Mouse (Mus musculus) embryonic facial prominence, embryonic 11.5 days (tissue): Measurements from ENCODE around the gene Gabrg3. TPM values are rescaled to one million over a fixed set of nuclear protein-coding genes. Genes with fewer than 3 reads are reported as not detected.

Experiments used
- ATAC-seq: fragments of 200-750 bp; cut with Nextera tagmentation; replicated peaks from 2 replicates; pipeline ENCODE4 v1.8.0; 2017; ENCODE audit warnings: low read depth; ENCODE audit not compliant: insufficient number of reproducible peaks, low FRiP score, low TSS enrichment
- DNase-seq: peaks from one replicate; pipeline ENCODE4 v3.0.0-alpha.2; 2015; ENCODE audit warnings: low spot score
- H3K27ac ChIP-seq: fragments of 300-500 bp; sonication (generic); replicated peaks from 2 replicates; pipeline ENCODE4 v1.5.1; 2014; ENCODE audit warnings: mild to moderate bottlenecking, low read depth, low read length, control low read depth
- H3K27me3 ChIP-seq: fragments of 300-500 bp; sonication (generic); 2 replicates; pipeline ENCODE4 v1.6.1; 2014; ENCODE audit warnings: mild to moderate bottlenecking, low read length, moderate library complexity, mixed read lengths; ENCODE audit not compliant: control insufficient read depth, insufficient read depth
- H3K36me3 ChIP-seq: fragments of 300-500 bp; sonication (generic); replicated peaks from 2 replicates; pipeline ENCODE4 v1.6.1; 2014; ENCODE audit warnings: low read depth, mild to moderate bottlenecking, low read length, moderate library complexity, mixed read lengths; ENCODE audit not compliant: control insufficient read depth, insufficient read depth
- H3K4me1 ChIP-seq: fragments of 300-500 bp; sonication (generic); 2 replicates; pipeline ENCODE4 v1.6.1; 2014; ENCODE audit warnings: low read length, mixed read lengths; ENCODE audit not compliant: control insufficient read depth, insufficient read depth
- H3K4me2 ChIP-seq: fragments of 300-500 bp; sonication (generic); 2 replicates; pipeline ENCODE4 v1.6.1; 2014; ENCODE audit warnings: low read depth, mild to moderate bottlenecking, control low read depth, low read length, moderate library complexity
- H3K4me3 ChIP-seq: fragments of 300-500 bp; sonication (generic); 2 replicates; pipeline ENCODE4 v1.5.1; 2014; ENCODE audit warnings: low read depth, low read length, control low read depth
- H3K9ac ChIP-seq: fragments of 300-500 bp; sonication (generic); replicated peaks from 2 replicates; pipeline ENCODE4 v1.6.1; 2014; ENCODE audit warnings: mild to moderate bottlenecking, control low read depth, low read length
- H3K9me3 ChIP-seq: fragments of 300-500 bp; sonication (generic); replicated peaks from 2 replicates; pipeline ENCODE4 v1.6.1; 2016; ENCODE audit warnings: mild to moderate bottlenecking, low read length, inconsistent platforms, mixed read lengths; ENCODE audit not compliant: control insufficient read depth
- WGBS: fragments of 180-500 bp; shearing (Covaris S2); extraction: QIAGEN DNeasy Blood & Tissue Kit; methylation state at CpG from one replicate; pipeline ENCODE4 v1.1.7; 2014; 5-methylcytosine and 5-hydroxymethylcytosine counted together
- polyA plus RNA-seq: library from polyadenylated mRNA; unstranded; fragments of >200 nt; fragmentation: Nextera tagmentation; extraction: Ambion mirVana; gene quantifications from 2 replicates; pipeline ENCODE4 v1.2.1, GENCODE M21; 2014

Gene Gabrg3
- polyA plus RNA-seq, 1 experiment from 2014 or later, result 0.21 TPM

DNA sequence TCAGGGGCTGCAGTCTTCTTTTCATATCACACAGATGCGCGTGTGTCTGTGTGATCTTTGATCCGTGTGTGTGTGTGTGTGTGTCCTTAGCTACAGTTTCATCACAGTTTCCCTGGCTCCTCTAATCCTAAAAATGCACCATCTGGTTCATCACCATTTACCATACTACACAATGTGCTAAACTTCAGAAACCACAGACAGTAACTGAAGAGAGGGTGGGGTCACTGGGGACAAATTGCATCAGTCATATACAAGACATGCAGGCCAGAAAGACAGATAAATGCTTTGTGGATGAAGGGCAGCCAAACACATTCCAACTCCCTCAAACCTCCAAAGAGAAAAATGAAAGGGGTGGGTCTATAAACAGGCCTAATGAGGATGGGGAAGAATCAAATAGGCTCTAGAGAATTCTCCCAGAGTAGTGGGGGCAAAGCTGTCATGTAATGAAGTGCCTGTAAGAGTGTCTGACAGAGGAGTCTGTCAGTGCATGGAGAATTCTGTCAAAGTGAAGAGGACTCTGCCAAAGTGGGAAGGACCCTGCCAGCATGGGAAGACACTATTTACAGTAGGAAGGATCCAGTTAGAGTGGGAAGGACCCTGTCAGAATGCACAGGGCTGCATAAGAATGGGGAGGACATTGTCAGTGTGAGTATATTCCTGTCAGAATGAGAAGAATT lies 386.3 kb downstream of the Gabrg3 start:
- WGBS, result 96% methylated on average over 3 of the region's 3 CpGs
- DNase-seq, result no peak
- H3K9ac ChIP-seq, result no peak overlapping the region

DNA sequence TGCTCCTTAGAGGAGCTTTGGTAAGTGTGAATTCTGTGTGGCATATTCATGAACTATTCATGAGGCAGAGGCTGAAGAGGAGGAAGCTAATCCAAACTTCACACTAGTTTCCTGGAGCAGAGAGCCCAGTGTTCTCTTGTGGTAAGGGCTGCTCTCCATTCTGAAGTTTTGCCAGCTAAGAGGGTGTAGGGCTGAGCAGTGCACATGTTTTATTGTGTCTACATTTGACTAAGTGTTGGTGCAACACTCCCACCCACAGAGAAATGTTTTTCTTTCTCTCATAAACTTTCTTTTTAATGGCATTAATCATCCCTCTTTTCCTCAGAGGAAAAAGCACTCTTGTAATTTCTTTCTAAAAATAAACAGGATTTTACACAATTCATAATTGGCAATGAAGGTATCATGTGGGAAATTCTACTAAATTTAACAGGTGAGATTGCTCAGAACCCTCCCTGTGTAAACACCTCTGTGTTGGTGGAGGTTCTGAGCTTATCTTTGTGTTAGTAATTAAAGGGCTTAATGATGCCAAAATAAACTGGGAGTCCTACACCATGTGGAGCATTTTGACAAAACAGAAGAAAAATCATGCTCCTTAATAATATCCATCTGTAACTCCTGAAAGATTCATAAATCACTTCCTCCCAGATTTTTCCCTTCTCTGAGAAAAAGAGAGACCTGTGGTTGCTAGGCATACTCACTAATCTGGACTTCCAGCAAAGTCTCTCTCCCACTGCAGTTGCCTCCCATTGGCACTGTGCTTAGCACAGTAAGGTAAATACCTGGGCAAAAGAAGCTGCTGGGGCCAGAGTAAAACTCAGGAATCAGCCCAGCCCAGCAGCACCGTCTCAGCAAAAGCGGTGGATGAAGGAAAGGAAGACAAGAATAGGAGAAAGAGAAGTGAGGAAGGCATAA lies 389.0 kb downstream of the Gabrg3 start:
- Histone ChIP-seq H3K9me3 (no peaks in the 10 kb centered on the region), H3K27ac (no peak overlapping the region), H3K4me1 (no peaks in the 10 kb centered on the region), H3K9ac (no peak overlapping the region), H3K4me2 (no peak overlapping the region), H3K27me3 (no peaks in the 10 kb centered on the region), H3K4me3 (no peak overlapping the region), H3K36me3 (no peaks in the 10 kb centered on the region)
- 87% methylated on average over 2 of the region's 2 CpGs for WGBS
- ATAC-seq, result no peak
- DNase-seq, result no peak

More for the DNA sequence above, 386.3 kb downstream of the Gabrg3 start:
- Histone ChIP-seq H3K27me3 (no peaks in the 10 kb centered on the region), H3K9me3 (no peaks in the 10 kb centered on the region), H3K4me3 (no peak overlapping the region), H3K4me2 (no peak overlapping the region), H3K36me3 (no peaks in the 10 kb centered on the region), H3K4me1 (no peaks in the 10 kb centered on the region), H3K27ac (no peak overlapping the region)
- ATAC-seq, result no peak

DNA sequence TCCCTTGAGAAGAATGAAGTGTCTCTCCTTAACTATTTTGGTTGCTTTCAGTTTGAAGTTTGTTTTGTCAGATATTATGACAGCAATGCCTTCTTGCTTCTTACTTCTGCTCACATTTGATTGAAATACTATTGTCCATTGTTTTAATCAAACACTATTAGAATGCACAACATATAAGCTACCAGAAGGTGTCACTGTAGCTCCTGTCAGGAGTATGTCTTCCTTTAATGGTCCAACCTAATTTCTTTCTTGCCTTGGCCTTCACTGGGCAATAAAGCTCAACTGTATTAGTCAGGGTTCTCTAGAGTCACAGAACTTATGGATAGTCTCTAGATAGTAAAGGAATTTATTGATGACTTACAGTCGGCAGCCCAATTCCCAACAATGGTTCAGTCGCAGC lies 440.6 kb downstream of the Gabrg3 start:
- Histone ChIP-seq H3K27ac (no peak overlapping the region), H3K4me2 (no peak overlapping the region), H3K9ac (no peak overlapping the region), H3K4me1 (no peaks in the 10 kb centered on the region), H3K27me3 (no peaks in the 10 kb centered on the region), H3K36me3 (no peaks in the 10 kb centered on the region), H3K9me3 (no peaks in the 10 kb centered on the region), H3K4me3 (no peak overlapping the region)
- WGBS, result 100% methylated on average over 1 of the region's 2 CpGs
- DNase-seq, result peak; percentile 43
- ATAC-seq, result no peak

DNA sequence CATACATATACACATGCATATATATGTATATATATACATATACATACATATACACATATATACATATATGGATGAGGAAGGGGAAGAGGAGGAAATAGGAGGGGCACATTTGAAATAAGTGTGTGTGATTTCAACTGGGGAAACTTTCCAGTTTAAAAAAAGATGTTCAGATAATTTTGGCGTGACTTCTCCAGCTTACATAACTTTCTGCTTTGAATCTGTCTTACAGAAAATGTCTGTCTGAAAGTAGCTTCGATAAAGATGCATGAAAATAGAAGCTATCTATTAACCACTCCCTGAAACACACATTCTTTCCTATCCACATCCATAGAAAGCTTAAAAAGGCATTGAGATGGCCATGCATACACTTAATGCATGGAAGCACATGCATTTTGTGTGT lies 445.4 kb downstream of the Gabrg3 start:
- ATAC-seq, result no peak
- no peaks in the 10 kb centered on the region for H3K27me3 ChIP-seq
- 89% methylated on average over 2 of the region's 2 CpGs for WGBS
- DNase-seq, result no peak
- no peaks in the 10 kb centered on the region for H3K9me3 ChIP-seq
- H3K4me3 ChIP-seq, result no peak overlapping the region
- no peak overlapping the region for H3K27ac ChIP-seq
- H3K4me1 ChIP-seq, result no peaks in the 10 kb centered on the region
- no peaks in the 10 kb centered on the region for H3K36me3 ChIP-seq
- no peak overlapping the region for H3K9ac ChIP-seq
- no peak overlapping the region for H3K4me2 ChIP-seq

DNA sequence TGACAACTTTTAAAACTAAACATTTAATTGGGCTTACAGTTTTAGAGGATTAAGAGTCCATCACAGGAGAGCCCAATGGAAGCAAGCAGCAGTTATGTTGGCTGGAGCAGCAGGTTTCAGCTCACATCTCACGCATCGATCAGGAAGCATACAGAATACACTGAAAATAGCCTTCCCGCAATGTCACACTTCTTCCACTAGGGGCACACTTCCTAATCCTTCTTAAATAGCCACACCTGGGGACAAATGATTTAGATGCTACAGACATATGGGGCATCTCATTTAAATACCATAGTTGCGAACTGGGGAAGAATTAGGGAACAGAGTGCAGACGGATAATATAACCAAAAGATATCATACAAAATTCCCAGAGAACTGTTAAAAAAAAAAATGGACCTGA lies 449.0 kb downstream of the Gabrg3 start:
- WGBS, result 73% methylated on average over 5 of the region's 5 CpGs
- DNase-seq (peak; percentile 2), ATAC-seq (no peak)
- H3K4me1 ChIP-seq, result no peaks in the 10 kb centered on the region
- H3K9ac ChIP-seq, result no peak overlapping the region
- H3K36me3 ChIP-seq, result no peaks in the 10 kb centered on the region
- no peak overlapping the region for H3K27ac ChIP-seq
- H3K4me3 ChIP-seq, result no peak overlapping the region
- H3K4me2 ChIP-seq, result no peak overlapping the region
- no peaks in the 10 kb centered on the region for H3K9me3 ChIP-seq
- no peaks in the 10 kb centered on the region for H3K27me3 ChIP-seq

DNA sequence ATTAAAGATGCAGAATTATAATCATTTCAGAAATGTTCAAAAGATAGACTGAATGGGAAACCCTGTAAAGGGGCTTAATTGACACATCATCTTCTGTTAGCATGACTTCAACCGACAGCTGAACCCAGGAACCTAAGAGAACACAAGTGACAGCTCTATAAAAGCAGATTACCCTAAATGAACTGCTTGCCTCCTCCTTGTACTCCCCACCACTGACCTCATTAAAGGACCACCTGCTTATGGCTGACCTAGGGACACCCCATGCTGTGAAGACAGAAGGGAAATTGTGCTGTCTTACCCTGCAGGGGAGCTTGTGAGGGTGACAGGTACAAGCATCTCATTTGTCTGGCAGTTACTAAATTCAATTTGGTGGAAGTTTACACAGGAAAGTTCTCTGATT lies 467.5 kb downstream of the Gabrg3 start:
- Histone ChIP-seq H3K4me3 (no peak overlapping the region), H3K27ac (no peak overlapping the region), H3K4me2 (no peak overlapping the region), H3K9me3 (no peaks in the 10 kb centered on the region), H3K27me3 (no peaks in the 10 kb centered on the region), H3K4me1 (no peaks in the 10 kb centered on the region), H3K36me3 (no peaks in the 10 kb centered on the region), H3K9ac (no peak overlapping the region)
- ATAC-seq (no peak), DNase-seq (no peak)
- 73% methylated on average over 1 of the region's 1 CpGs for WGBS

DNA sequence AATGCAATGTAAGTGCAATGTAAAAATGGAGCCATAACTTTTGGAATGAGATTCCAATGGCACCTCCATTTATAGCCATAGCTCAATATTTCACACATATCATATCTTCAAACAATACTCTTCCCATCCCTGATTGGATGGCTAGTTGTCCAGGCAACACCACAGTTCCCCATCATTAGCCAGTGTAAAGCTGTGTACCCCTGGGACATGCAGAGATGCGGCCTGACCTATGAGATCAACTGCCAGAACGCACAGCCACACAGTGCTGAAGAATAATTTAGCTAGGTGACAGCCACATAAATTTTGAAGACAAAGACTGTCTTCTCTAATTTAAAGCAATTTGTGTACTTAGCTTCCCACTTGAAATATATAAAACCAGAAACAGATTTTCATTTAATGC lies 472.1 kb downstream of the Gabrg3 start:
- Histone ChIP-seq H3K36me3 (no peaks in the 10 kb centered on the region), H3K4me1 (no peaks in the 10 kb centered on the region), H3K4me3 (no peak overlapping the region), H3K9ac (no peak overlapping the region), H3K27ac (no peak overlapping the region), H3K4me2 (no peak overlapping the region), H3K27me3 (no peaks in the 10 kb centered on the region), H3K9me3 (no peaks in the 10 kb centered on the region)
- ATAC-seq, result no peak
- whole genome bisulfite sequencing, result 78% methylated on average over 2 of the region's 2 CpGs
- no peak for DNase-seq

DNA sequence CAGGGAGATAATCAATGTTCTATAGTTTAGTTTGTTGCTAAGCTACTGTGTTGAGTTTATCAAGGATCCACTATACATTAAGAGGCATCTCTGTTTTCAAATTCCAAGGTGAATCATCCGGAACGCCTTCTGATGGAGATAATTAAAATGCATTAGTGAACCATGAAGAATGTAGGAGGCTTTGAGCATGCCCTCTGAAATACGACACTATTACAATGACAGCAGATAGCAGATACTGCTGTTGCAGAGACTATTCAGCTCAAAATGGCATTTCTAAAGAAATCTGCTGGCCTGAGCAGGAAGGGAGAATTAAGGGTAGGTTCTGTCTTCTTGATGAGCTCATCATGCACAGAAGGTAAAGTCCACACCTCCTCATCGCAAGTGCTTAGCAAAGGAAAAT lies 487.2 kb downstream of the Gabrg3 start:
- Histone ChIP-seq H3K4me2 (no peak overlapping the region), H3K27me3 (no peaks in the 10 kb centered on the region), H3K9me3 (no peaks in the 10 kb centered on the region), H3K4me3 (no peak overlapping the region), H3K27ac (no peak overlapping the region), H3K4me1 (no peaks in the 10 kb centered on the region), H3K36me3 (no peaks in the 10 kb centered on the region), H3K9ac (no peak overlapping the region)
- WGBS, result 53% methylated on average over 4 of the region's 4 CpGs
- no peak for ATAC-seq
- DNase-seq, result no peak
